Mouse (Mus musculus): ENCODE results near the gene Msi1.

The Msi1 gene

DNA sequence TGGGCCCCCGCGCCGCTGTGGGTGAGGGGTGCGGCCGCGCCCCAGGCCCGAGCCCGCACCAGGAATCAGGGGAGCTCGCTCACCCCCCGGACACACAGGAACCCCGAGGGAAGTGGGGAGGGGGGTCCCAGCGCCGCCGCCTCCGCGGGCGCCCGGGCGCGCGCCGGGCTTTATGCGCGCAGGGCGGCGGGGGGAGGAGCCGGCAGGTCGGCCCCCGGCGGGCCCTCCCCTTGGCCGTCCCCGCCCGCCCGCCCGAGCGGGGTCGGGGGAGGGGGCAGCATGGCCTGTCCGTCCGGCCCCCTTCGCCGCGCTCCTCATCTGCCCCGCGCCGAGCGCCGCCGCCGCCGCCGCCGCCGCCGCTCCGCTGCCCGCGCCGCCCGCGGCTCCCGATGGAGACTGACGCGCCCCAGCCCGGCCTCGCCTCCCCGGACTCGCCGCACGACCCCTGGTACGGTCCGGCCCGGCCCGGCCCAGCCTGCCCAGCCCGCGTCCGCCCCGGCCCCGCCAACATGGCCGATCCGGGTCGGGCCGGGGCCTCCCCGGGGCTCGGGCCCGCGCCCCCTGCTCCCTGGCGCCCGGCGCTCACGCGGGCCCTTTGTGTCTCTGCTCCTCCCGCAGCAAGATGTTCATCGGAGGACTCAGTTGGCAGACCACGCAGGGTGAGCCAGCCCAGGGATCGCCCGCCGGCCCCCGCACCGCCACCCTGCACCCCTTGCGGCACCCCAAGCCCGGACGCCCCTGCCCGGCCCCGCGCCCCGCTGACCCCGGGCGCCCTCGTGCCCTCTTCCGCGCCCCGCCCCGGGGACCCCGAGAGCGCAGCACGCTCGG lies at the start of gene Msi1:
Gene Msi1, plus strand, starts transcription at position 241 of the 828 bp plus-strand sequence.
- no peak for DNase-seq

DNA sequence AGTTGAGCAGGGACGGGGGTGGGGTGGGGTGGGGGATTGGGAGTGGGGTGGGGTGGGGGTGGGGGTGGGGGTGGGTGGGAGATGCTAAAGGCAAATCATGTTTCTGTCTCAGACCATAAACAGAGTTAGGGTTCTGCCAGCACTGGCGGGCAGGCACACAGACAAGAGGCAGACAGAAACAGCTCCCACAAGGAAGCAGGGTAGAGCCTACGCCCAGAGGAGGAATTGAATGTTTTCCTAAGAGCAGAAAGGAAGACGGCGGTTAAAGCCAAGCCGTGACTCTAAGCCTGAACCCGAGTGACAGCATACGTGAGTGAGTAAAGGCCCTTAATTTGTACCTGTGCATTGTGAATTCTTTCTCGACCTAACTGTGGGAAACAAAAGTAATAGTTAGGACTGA lies 37.5 kb upstream of the Msi1 start:
- no peak for DNase-seq

DNA sequence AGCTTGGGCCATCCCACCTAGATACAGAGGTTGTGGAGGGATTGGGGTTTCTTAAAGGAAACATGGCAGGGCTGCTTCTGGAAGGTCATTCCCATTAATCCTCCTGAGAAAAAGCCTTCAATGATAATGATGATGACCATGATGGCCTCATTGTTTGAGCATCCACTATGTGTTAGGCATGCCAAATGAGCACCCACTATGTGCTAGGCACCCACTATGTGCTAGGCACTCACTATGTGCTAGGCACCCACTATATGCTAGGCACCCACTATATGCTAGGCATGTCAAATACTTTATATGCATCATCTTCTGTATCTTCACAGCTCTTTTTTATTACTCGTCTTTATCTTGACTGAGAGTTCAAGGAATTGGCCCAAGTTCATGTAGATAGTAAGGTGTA lies 36.4 kb upstream of the Msi1 start:
- no peak for DNase-seq

DNA sequence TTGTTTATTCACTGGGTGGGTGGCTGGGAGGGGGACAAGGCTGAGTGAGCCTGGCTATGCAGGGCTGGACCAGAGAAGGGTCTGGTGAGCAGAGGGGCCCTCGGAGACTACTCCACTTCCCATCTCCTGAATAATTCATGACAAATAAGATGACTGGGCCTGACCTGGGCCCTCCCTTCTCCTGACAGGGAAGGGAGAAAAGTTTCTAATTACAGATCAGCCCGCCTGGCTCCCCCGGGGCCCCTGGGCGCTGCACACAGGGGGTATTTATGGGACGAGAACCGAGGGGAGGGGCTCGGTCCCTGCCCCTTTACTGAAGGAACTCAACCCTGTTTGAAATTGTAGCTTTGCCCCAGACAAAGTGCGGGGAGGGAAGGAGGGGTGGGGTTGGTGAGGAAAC lies 35.2 kb upstream of the Msi1 start:
- no peak for DNase-seq

DNA sequence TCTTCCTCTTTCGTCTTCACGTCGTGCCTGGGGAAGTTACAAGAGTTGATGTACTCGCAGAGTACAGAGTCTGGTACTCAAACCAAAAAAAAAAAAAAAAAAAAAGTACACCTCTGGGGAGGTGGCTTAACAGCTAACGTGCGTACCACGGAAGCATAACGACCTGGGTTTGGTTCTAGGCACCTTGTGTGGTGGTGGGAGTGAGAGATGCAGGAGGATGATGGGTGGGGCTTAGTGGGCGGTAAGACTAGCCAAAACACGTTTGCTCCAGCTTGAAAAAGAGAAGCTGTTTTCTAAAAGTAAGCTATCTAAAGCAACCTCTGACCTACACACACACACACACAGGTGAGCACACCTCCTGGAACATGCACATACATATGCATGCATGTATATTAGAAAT lies 34.6 kb upstream of the Msi1 start:
- DNase-seq: no peak

DNA sequence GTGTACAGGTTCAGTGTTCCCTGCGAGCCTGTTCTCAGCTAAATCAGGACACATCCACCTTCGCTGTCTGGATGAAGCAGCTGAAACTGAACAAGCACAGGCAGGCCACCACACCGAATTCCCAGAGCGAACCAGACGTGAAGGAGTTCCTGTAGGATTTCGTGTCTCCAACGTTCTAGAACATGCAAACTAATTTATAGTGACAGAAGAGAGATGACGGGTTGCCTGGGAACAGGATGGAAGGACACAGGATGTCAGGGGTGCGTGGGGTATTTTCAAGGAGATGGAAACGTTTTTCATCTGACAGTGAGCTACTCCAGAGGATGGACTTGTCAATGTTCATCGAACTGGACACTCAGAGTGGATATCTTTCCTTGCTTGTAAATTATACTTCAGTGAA lies 32.7 kb upstream of the Msi1 start:
- no peak for DNase-seq

DNA sequence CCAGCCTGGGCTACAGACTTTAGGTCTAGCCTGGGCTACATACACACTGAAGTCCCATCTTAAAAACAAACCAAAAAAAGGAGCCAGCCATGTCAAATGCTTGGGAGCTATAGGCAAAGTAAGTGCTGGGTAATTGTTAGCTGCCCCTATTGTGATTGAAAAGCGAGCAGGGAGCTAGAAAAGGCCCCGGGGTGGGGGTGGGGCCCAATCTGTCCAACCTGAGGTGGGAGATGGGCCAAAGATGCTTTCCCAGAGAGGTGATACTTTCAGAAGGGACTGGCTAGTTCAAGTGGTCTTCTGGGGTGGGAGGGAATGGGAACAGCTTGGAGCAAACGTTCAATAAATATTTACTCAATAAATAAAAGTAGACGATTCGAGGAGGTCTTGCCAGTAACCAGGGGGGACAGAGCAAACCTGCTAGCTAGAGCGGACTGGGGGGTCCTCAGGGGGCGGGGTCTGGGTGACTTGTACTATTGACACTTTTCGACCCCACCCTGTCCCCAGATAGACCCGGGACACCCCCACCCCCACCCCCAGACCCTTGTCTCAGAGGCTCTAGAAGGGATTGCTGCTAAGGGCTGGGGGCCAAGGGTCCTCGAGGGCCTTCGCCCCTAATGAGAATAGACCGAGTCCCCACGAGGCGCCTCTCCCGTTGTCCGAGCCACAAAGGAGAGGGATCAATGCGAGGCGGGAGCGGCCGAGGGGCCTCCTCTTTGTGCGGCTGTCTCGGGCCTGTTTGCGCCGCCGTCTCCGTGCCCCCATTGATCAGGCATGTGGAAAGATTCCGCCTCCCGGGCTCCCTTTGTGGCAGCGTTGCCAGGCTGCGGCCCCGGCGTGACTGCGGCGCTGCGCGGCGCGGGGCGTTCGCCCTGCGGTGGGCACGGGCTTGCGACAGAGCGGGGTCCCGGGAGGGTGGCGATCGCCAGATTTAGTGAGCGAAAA lies 31.3 kb upstream of the Msi1 start:
- DNase-seq: no peak

DNA sequence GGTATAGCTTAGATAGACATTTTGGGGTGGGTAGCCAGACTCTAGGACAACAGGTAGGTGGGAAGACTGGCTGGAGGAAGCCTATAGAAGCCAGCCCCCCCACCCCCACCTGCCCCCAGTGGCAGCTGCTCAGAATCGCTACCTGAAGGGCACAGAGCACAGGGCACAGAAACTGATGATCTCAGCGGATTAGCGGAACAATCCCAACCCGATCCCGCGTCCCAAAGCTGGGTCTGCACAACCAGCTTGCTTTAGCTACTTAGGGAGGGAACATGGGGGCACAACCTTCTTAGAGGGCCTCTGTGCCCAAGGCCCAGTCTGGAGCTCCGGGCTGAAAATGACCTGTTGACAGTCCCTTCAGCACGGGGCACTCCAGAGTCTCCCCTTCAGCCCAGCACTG lies 27.3 kb upstream of the Msi1 start:
- no peak for DNase-seq

DNA sequence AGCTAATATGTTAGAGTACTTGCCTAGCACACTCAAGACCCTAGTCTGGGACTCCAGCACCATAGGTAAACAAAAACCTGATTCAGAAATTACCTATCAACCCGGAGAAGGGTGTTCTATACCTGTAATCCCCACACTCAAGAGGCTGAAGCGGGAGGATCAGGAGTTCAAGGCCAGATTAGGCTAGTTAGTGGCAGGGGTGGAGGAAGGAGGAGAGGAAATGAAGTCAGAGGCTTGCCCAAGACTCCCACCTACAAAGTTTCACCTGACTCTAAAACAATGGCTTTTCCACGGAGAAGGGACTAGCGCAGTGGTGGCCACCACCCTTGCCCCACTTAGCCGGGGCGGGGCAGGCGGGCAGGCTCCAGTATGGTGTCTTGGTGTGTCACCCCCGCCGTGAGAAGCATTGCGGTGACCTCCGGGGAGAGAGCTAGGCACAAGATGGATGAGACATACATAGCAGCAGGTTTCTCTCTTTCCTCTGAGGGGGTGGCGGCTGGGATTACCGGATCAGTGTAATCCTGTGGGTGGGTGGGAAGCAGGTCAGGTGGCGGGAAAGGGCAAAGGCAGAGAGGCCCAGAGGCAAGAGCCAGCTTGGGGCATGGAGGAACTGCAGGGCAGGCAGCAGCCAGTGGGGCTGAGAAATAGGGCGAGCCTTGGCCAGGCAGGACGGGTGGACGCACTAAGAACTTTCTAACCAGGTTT lies 25.8 kb upstream of the Msi1 start:
- no peak for DNase-seq

DNA sequence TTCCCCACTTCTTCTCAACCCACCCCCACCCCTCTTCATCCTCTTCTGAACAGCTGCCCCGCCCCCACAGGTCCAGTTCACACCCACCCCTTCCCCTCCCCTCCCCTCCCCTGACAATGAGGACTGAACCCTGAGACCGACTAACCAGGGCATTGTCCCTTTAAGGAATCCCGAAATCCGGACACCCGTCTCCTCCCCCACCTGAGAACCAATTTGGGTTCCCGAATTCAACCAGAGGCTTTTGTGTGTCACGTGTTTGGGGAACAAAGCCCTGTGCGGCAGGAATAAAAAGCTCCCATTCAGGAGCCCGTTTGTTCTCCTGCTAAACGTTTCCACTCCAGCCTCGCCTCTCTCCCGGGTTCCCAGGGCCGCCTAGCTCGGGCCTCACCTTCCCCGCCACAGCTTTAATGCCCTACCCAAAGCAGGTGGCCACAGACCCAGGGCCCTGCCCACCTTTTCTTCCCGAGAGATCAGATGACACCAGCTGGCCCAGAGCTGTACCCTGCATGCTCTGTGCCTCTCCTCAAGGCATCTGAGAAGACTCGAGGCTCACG lies 25.1 kb upstream of the Msi1 start:
- no peak for DNase-seq

DNA sequence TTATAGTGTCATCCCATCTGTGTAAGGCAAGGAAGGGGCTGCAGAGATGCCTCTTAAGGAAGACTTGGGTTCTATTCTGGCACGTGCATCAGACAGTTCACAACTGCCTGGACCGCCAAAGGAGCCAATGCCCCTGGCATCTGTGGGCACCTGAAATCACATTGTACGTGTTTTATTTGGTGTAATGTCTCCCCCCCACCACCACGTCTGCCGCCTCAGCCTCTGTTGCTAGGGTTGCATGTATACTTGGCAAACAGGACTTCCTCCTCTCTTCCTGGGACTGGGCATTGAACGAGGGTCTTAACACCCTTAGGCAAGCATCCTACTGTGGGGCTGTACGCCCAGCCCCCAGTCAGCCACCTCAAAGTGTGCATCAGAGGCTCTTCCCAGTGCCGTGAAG lies 24.2 kb upstream of the Msi1 start:
- no peak for DNase-seq

DNA sequence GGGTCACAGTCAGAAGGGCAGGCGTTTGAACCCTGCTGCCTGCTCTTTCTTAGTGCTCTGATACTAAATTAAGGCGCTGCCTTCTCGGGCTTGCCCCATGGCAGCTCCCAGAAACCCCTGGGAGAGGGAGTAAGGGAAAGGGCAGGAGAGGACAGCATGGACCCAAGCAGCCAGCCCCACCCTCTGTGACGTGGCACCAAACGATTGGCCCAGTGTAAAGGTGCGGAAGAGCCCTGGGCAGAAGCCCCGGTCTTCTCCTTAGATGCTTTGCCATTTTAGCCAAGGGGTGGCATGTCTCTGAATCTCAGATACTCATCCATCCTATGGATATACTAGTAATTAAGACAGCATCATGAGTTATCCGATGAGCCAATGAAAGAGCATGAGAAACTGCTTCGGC lies 21.3 kb upstream of the Msi1 start:
- DNase-seq: no peak

DNA sequence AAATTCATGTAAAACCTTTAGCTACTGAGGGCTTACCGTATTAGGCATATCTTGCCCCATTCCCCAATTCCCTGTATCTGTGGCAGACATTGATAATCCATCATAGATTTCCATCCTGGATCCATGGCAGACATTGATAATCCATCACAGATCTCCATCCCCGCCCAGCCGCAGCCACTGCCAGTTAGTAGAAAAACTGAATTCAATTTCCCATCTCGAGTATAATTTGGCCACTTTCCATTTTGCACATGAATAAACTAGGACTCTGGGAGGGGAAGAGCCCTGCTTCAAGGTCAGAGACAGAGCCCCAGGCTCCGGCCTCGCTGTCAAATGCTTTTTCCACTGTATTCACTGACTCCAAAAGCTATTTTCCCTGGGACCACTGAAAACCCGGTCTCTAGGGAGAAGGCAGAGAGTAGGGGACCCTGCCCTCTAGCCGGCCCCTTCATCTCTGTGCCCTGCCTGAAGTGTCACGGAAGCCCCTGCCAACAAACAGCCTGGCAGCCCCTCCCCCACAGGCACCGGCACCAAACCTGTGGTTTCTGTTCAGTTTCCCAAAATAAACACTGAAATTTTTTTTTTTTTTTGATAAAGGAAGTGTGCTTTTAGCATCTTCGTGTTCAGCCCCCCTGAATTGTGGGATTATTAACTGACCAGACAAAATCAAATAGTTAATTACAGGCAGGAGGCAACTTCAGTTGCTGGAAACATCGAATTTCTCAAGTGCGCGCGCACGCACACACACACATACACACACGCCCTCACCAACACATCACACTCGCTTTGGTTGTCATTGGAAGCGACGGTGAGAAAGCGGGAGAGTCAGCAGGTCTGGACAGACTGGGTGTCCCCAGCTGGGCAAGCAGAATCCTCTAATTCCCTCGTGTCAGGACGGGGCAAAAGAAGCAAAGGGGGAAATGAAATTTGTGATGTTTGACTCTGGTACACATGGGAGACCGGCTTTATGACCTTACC lies 14.0 kb upstream of the Msi1 start:
- peak; percentile 41 for DNase-seq

DNA sequence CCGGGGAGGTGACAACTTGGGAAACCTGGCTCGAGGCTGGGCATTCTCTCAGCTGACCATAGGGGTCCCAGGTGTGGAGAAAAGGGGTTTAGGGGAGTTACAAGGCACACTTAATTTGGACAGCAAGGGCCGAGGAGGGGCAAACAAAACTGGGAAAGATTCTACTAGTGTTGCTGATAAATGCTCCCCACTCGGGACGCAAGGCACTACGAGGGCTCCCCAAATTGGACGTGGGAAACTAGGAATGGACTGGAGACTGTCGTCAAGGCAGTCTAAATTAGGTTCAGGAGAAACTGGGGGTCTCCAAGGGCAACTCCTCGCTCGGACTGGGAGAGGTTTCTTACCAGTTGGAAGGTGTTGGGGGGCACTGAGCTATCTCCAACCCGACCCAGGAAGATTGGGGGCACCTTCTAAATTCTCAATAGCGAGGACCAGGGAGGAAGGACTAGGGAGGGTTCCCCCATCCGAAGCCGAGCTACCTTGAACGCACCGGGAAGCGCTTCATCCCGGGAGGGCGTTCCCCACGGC lies 504 bp upstream of the Msi1 start:
- DNase-seq: no peak

DNA sequence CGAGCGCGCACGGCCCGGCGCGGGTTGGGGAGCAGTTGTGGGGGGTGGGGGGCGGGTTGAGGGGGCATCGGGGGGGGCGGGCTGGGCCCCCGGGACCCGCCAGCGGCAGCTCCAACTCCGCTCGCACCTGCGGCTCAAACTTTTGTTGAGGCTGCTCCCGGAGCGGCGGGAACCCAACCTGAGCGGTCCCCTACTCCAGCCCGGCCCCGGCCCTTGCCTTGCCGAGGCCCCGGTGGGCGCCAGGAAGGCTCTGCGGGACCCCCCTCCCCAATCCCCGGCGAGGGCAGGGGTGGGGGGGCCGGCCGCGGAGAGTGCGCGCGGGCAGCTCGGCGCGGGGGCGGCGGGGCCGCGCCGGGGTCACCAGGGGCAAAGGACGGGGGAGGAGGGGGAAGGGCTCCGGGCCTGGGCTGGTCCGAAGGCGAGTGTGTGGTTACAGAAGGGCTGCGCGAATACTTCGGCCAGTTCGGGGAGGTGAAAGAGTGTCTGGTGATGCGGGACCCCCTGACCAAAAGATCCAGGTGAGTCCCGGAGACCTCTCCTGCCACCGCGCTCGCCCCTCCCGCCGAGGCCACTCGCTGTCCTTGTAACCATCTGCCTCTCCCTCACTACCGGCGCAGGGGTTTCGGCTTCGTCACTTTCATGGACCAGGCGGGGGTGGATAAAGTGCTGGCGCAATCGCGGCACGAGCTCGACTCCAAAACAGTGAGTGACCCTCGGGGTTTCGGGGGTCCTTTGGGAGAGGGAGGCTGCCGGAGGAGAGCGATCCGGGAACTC lies 975 bp downstream of the Msi1 start:
- DNase-seq: no peak

DNA sequence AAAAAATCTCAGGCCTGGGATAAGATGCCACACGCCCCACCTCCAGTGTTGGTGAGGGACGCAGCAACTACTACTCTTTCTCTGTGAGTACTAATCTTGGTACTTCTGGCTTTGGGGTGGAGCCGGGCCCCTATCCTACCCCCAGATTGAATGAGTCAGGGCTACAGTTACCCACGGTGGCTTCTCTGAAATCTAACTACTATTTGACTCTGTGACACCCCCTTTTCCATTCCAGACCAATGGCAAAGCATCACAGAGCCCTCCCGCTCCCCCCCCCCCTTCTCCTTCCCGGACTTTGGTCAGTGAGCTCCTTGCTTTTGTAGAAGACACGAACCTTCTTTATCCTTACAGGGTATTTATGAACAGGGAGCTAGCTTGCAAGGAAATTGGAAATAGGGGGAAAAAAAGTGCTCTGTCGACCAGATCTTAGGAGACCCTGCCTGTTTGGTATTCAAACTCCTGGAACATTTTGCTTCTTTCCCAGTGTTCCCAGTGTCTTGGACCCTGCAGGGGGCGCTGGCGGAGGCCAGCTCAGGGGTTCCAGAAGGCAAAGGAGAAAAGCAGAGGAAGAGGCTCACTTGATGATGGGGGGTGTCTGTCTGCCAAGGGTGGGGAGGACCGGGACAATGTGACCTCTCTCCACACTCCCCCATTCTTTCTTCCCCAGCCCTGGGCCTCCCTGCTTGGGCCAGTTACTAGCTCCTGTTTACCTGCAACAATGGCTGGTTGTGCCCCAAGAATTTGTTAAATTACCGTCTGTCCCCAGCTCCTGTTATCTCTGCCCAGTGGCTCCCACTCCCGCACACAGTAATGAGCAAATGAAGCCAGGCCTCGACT lies 1.9 kb downstream of the Msi1 start:
- no peak for DNase-seq

DNA sequence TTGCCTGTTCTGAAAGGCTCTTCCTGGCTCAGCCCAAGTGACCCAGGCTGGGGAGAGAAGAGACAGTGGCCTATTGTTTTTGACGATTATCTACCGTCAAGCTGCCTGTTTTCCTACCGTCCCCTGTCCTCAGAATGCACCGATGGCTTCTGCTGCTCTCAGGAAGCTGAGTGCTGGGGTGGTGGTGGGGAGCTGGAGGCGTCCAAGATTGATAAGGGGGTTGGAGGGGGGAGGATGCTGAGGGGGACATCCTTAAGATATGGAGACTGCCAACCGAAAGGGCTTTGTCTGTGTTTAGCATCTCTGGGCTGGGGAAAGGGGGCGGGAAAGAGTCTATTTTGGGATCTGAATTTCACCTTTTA lies 2.5 kb downstream of the Msi1 start:
- DNase-seq: no peak

DNA sequence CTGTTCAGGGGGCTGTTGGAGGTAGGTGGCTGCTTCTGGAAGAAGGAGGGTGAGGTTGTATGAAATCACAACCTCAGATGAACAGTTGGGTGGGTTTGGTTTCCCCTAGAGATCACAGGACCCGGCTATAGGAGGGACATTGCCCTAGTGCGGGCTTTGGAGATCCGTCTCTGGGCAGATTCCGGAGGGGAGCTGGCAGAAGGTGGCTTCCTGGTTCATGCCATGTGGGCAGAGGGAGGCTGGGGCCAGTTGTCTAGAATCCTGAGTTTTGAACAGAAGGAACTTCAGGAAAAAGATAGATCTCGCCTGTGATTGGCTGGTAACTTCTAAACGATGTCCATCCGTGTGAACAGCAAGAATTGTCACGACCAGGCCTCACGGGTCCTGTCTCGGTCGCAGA lies 3.0 kb downstream of the Msi1 start:
- DNase-seq: no peak

DNA sequence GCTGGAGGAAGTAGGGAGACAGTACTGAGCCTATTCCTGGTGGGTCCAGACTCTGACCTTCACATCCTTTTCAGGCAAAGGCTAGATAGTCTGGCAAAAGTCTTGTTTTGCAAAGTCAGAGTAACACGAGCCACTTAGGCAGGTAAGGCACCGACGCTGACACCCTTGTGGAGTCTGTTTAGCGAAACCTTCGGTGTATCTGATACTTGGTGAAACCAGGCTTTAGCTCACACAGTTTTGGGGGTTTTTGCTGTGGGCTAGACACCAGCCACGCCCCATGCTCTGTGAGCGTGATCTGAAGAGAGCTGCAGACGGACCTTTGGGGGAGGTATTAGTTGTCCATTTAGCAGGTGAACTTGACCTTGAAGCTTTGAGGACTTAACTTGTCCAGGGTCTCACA lies 3.8 kb downstream of the Msi1 start:
- DNase-seq: no peak

DNA sequence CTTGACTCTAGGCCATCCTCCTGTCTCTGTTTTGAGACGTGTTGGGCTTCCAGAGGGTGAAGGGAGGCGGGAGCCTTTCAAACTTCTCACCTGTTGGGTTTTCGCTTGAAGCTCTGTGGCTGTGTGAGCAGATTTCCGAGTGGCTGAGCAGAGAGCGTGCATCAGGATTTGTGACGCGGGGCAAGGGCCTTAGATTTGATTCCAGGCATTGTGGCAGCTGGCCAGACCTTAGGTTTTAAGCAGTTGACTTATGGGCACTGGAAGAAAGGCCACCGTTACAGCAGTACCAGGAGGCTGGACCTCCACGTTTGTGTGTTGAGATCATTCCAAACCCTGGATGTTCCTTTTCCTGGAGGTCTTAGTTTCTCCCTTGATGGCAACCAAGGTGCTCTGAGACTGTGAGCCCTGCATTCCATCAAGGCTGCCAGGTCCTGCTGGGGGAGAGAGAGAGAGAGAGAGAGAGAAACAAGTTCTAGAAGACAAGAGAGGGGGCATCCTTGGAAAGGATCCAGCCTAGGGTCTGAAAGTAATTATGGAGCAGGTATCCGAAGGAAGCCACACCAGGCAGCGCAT lies 5.0 kb downstream of the Msi1 start:
- no peak for DNase-seq
